Mouse (Mus musculus) olfactory bulb, adult 2 months (tissue): ENCODE measurements at regions not wholly inside any gene's neighbourhood (a gene's known extent, or its start where the extent isn't known, plus 50 kb on each side); places are given as distances from the start of the nearest gene placed in this dataset.

Experiments used
- CTCF ChIP-seq: fragments of 200-500 bp; IDR thresholded peaks from 2 replicates; pipeline ENCODE4 v1.5.1; 2012; ENCODE audit warnings: low read depth, mild to moderate bottlenecking, low read length, moderate library complexity; ENCODE audit not compliant: insufficient read depth
- POLR2A ChIP-seq: fragments of 200-500 bp; IDR thresholded peaks from 2 replicates; pipeline ENCODE4 v1.6.1; 2012; ENCODE audit warnings: mild to moderate bottlenecking, low read depth, low read length, moderate library complexity; ENCODE audit not compliant: insufficient read depth

DNA sequence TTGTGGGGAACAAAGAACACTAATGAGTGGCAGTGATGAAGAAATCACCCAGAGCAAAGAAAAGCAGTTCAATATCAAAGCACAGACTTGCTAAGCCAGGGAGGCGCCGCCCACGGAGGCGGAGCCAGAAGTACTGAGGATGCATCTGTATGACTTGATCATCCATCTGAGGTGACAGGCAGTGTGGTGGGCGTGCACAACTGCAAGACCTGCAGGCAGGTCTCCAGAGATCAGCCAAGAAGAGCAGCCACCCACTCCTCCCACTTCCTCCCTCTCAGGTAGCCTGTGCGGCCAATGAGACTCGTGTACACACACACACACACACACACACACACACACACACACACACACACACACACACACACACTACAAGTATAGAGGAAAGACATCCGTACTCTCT lies 71.9 kb downstream of the Ier5 start:
- no peak for TF ChIP-seq CTCF
- TF ChIP-seq POLR2A, result no peak
